Mouse (Mus musculus) ES-E14 (cell line): ENCODE measurements around the gene Bcl3. TPM values are rescaled to one million over a fixed set of nuclear protein-coding genes. Genes with fewer than 3 reads are reported as not detected.
"Not testable (repeated sequence)": the region's sequence is repeated elsewhere in the genome, so short reads cannot be mapped to it uniquely, and the experiment has no call there.

ENCODE experiments used
- DNase-seq: peaks from one replicate; pipeline ENCODE4 v3.0.0-alpha.2; 2013; ENCODE audit warnings: low read depth, low spot score
- H3K27ac ChIP-seq: 2 replicates; pipeline ENCODE4 v1.5.1; 2012; ENCODE audit warnings: low read depth, mild to moderate bottlenecking, low read length, moderate library complexity, mixed read lengths; ENCODE audit not compliant: poor library complexity, insufficient read depth, severe bottlenecking
- H3K36me3 ChIP-seq: 2 replicates; pipeline ENCODE4 v1.6.1; 2012; ENCODE audit warnings: mild to moderate bottlenecking, low read length, moderate library complexity, mixed read lengths; ENCODE audit not compliant: control insufficient read depth, poor library complexity, insufficient read depth, severe bottlenecking
- H3K4me1 ChIP-seq, 2 experiments: fragments of 150-350 bp in 1 of 2; sonication (generic) in 1 of 2; 2 replicates each; pipeline ENCODE4 v1.6.1; 2012; ENCODE audit warnings: low read length in 2 of 2, mild to moderate bottlenecking in 1 of 2, mixed read lengths in 1 of 2; ENCODE audit not compliant: control insufficient read depth in 2 of 2, insufficient read depth in 2 of 2, poor library complexity in 1 of 2
- H3K4me3 ChIP-seq, 2 experiments: fragments of 150-350 bp in 1 of 2; sonication (generic) in 1 of 2; 2 replicates each; pipeline ENCODE4 v1.5.1; 2012; ENCODE audit warnings: low read length in 2 of 2, low read depth in 1 of 2, mild to moderate bottlenecking in 1 of 2, mixed read lengths in 1 of 2; ENCODE audit not compliant: insufficient read depth in 1 of 2, poor library complexity in 1 of 2, severe bottlenecking in 1 of 2
- H3K9ac ChIP-seq: 2 replicates; pipeline ENCODE4 v1.6.1; 2012; ENCODE audit warnings: low read depth, mild to moderate bottlenecking, low read length, mixed read lengths; ENCODE audit not compliant: poor library complexity, insufficient read depth, severe bottlenecking
- H3K9me3 ChIP-seq: fragments of 150-350 bp; sonication (generic); 2 replicates; pipeline ENCODE4 v1.6.1; 2012; ENCODE audit warnings: low read depth, mild to moderate bottlenecking, low read length; ENCODE audit not compliant: control insufficient read depth, insufficient read depth
- CHD2 ChIP-seq: IDR thresholded peaks from 2 replicates; pipeline ENCODE4 v1.6.1; 2014; ENCODE audit warnings: mild to moderate bottlenecking, low read depth, low read length, inconsistent platforms
- HCFC1 ChIP-seq: IDR thresholded peaks from 2 replicates; pipeline ENCODE4 v1.6.1; 2012; ENCODE audit warnings: low read length, inconsistent platforms, borderline replicate concordance; ENCODE audit not compliant: insufficient read depth
- MAFK ChIP-seq: IDR thresholded peaks from 2 replicates; pipeline ENCODE4 v1.6.1; 2014; ENCODE audit warnings: mild to moderate bottlenecking, low read depth, low read length, inconsistent platforms; ENCODE audit not compliant: insufficient read depth
- ZC3H11A ChIP-seq: IDR thresholded peaks from 2 replicates; pipeline ENCODE4 v1.6.1; 2012; ENCODE audit warnings: low read depth, mild to moderate bottlenecking, inconsistent platforms, low read length, borderline replicate concordance
- ZNF384 ChIP-seq: IDR thresholded peaks from 2 replicates; pipeline ENCODE4 v1.6.1; 2012; ENCODE audit warnings: low read depth, low read length, inconsistent platforms
- in situ Hi-C, 2 experiments: fragments of 600-800 bp; cut with MboI; formaldehyde crosslinking; loops; one replicate each; pipeline ENCODE4 v1.15.1; 2025; ENCODE audit warnings: low sequenced_read_pairs in 2 of 2, inconsistent platforms in 1 of 2; ENCODE audit not compliant: unreplicated experiment in 2 of 2
- total RNA-seq: library from RNA; depleted of rRNA; stranded (reverse); fragments of 300-350 nt; gene quantifications from 2 replicates; pipeline ENCODE4 v1.2.3, GENCODE M21; 2012

The Bcl3 gene
- total RNA-seq, 1 experiment: 14.3 TPM

DNA sequence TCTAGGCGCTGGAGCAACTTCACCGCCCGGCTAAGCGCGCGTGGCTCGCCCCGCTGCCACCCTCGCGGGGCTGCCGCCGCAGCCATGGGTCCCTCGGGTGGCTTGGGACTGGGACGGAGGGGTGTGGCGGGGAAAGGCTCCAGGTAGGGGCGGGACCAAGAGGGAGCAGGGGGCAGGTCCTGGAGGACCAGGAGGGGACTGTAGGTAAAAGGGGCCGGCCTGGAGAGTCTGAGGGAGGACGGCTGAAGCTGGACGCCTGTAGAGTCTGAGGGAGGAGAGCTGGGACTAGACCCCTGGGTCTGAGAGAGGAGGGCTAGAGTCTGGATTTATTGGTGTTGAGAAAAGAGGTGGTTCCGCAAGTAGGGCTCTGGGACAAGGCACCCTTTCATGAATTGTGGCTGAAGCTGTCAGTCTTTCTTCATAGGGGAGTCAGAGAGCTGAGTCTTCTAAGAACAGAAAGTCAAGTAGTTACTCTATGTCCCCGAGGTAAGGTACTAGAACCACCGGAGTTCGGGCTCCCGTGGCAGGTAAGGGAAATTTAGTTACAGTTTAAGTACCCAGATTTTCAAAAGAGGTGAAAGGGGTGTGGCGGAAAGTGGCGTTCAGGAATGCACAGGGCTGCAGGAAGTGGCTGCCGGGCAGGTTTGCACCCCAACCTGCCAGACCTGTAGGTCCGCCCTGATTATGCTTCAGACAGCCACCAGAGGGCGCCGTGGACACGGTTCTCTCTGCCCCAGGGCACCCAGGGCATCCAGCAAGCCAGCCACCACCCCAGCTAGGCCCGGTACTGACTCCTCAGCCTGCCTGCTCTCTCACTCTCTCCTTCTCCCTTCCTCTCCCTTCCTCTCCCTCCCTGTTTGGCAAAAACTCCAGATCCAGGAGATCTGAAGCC lies 25.6 kb downstream of the Bcl3 start, which contains the start of gene Cblc:
Gene Cblc (minus strand): TSS at position 113 of the 892 bp plus-strand sequence.
- no peak within 1 kb of the TSS for H3K27ac ChIP-seq
- no peaks in the 10 kb centered on the region for H3K4me1 ChIP-seq
- peak within 1 kb of the TSS; percentile 67 for H3K9ac ChIP-seq
- peak; percentile 88 for DNase-seq
- TF ChIP-seq MAFK: no peak
- TF ChIP-seq ZC3H11A: peak; percentile 75; the same call in 1 of the 2 replicates
- TF ChIP-seq HCFC1: 0 out of 2 replicates have a peak, but pooled peaks have one; percentile 21
- in situ Hi-C loops: no loop called here
- H3K4me3 ChIP-seq: peak within 1 kb of the TSS; percentile 65 to 76
- H3K9me3 ChIP-seq: no peaks in the 10 kb centered on the region
- H3K36me3 ChIP-seq: no peaks in the 10 kb centered on the region

DNA sequence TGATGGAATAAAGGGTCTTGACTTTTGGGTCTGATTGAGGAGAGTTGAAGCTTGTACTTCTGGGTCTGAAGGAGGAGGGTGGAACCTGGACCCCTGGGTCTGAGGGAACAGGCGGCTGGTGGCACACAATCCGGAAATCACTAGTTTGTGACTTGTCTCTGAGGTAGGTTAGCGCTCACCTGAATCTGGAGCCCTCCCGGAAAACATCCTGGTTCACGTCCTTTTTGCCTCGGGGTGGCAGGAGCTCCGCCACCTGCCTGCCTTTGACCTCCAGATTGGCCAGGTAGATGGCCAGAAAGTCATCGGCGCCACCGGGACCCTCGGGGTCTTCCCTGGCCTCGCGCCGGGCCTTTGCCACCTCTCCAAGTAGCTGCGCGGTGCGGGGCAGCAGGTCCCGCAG lies 26.3 kb downstream of the Bcl3 start:
- in situ Hi-C loops: no loop called here
- H3K27ac ChIP-seq: no peak overlapping the region
- no peaks in the 10 kb centered on the region for H3K4me1 ChIP-seq
- peak overlapping the region; percentile 65 to 76 for H3K4me3 ChIP-seq
- H3K36me3 ChIP-seq: no peaks in the 10 kb centered on the region
- no peak for TF ChIP-seq MAFK
- no peak for TF ChIP-seq ZNF384
- TF ChIP-seq HCFC1: no peak
- no peak for TF ChIP-seq CHD2
- no peak for TF ChIP-seq ZC3H11A
- no peak for DNase-seq
- H3K9ac ChIP-seq: peak overlapping the region; percentile 67
- H3K9me3 ChIP-seq: no peaks in the 10 kb centered on the region

DNA sequence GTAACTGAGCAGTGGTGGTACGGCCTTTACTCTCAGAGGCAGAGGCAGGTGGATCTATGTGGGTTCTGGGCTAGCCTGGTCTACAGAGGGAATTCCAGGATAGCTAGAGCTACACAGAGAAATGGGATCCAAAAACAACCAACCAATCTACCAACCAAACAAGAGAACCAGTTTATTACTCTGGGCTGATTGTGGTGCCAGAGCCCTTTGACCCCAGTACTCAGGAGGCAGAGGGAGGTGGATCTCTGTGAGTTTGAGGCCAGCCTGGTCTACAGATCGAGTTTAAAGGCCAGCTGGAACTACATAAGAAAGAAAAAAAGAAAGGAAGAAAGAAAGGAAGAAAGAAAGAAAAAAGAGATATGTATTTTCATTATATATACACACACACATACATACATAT lies 27.3 kb downstream of the Bcl3 start:
- Histone ChIP-seq H3K9ac (no peak overlapping the region), H3K4me1 (peaks cover 0 to 2% of the 10 kb centered on the region in 2 experiments; a peak in 1 of 4 replicates), H3K36me3 (no peaks in the 10 kb centered on the region), H3K27ac (no peak overlapping the region), H3K9me3 (no peaks in the 10 kb centered on the region), H3K4me3 (no peak overlapping the region)
- in situ Hi-C loops: no loop called here
- TF ChIP-seq ZNF384 (no peak), CHD2 (no peak), ZC3H11A (no peak), MAFK (no peak), HCFC1 (no peak)
- DNase-seq: no peak

DNA sequence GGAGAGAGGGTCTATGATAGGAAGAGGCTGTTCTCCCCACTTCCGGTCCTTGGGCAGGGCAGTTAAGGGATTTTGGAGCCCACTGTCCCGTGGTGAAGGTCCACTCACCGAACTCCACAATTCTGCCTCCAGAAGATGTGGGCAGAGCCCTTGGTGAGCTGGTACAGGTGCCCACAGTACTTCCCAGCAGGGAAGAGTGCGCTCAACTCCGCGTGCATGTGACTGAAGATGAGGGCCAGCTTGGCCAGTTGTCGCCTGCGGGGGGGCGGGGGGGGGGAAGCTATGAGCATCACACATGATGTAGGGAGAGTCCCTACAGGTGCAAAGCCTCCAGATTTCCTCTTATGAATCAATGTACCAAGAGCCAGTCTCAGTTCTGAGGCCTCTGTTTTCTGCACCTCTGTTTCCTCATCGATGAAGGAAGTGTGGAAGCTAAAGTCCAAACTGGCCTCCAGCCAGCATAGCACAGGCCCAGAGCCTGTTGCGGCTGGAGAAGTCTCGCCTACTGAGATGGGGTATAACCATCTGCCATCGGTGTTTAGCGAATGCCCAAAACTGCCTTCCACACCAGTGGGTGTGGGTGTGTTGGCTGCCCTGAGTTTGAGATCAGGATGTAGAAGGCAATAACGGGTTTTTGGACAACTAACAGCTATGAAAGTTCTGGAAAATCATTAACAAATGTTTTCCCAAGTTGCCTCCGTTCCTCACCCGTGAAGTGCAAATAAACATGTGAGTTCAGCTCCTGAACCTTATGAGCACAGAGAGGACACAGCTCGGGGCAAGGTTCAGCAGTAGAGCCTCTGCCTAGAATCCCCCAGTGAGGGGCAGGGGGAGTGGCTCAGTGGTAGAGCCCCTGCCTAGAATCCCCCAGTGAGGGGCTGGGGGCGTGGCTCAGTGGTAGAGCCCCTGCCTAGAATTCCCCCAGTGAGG lies 29.6 kb downstream of the Bcl3 start:
- TF ChIP-seq ZC3H11A (no peak), ZNF384 (no peak), MAFK (no peak), HCFC1 (no peak), CHD2 (no peak)
- Histone ChIP-seq H3K9ac (no peak overlapping the region), H3K27ac (no peak overlapping the region), H3K36me3 (no peaks in the 10 kb centered on the region; the same call in 1 of the 2 replicates), H3K4me1 (peaks cover 0 to 2% of the 10 kb centered on the region in 2 experiments; a peak in 1 of 4 replicates), H3K9me3 (no peaks in the 10 kb centered on the region), H3K4me3 (no peak overlapping the region)
- in situ Hi-C loops: no loop called here
- DNase-seq: no peak

DNA sequence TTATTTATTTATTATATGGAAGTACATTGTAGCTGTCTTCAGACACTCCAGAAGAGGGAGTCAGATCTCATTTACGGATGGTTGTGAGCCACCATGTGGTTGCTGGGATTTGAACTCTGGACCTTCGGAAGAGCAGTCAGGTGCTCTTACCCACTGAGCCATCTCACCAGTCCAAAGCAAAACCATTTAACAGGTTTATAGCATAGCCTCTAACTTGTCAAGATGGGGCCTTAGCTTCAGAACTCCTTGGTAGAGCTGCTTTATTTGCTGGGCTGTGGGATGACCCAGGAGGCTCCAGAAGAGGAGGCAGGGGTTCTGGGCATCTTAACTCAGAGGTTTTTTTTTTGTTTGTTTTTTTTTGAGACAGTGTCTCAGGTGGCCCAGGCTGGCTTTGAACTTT lies 31.1 kb downstream of the Bcl3 start:
- H3K4me1 ChIP-seq, H3K27ac ChIP-seq, H3K4me3 ChIP-seq, H3K9ac ChIP-seq, H3K36me3 ChIP-seq, DNase-seq, in situ Hi-C loops, H3K9me3 ChIP-seq: not testable (repeated sequence)
